Mouse (Mus musculus): ENCODE measurements around the gene Mdh1. TPM values are rescaled to one million over a fixed set of nuclear protein-coding genes. Genes with fewer than 3 reads are reported as not detected.
"Not testable (repeated sequence)": the region's sequence is repeated elsewhere in the genome, so short reads cannot be mapped to it uniquely, and the experiment has no call there.

Gene Mdh1
- total RNA-seq, 2 experiments from 2014 or later, result 715 to 809 TPM

DNA sequence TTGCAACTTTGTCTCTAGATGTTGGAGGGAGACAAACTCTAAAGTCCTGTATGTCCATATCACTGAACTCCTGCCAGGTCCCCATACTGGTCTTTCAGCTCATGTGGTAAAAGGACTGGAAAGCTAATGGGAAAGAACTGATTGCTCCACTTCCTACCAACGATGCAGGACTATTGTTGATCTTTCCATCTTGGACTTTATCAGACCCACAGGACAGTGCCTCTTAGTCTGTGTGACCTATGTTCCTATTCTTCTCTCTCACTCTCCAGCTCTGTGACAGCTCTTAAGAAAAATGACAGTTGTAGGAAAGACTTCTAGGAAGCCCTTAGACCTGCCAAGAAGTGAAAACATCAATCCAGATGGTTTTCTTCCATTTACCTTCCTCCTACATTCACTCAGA lies 25.5 kb downstream of the Mdh1 start:
- DNase-seq (ENCODE audit: low spot score), result no peak

DNA sequence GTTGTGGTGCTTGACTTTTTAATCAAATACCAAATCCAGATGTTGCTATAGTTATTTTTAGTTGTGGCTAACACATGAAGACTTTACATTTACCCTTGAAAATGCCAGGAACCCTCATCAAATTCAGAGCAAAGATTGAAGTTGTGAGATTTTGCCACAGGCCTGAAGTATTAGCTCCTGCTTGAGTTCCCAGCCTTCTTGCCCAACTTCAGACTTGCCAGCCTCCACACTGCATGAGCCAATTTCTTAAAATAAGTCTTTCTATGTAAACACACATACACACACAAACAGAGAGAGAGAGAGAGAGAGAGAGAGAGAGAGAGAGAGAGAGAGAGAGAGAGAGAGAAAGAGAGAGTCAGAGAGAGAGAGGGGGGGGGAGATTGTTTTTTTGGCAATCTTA lies 26.2 kb downstream of the Mdh1 start:
- DNase-seq (ENCODE audit: low spot score), result no peak

DNA sequence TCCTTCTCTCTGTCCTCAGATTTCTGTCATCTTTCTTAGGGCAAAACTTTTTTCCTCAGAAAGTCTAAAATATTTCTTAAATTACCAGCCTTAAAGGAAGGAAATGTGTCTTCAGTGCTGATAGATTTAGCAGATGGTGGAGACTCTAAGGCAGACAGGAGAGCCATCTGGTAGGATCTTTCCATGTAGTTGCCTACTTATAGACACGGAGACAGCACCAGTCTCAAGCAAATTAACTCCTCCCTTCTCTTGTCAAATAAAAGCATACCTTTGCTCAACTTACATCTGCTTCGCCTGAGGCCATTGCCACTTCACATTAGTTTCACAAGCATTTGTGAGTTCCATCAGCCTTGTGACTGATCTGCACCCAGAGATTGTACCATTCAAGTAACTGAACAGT lies 27.1 kb downstream of the Mdh1 start:
- no peak for DNase-seq (ENCODE audit: low spot score)

DNA sequence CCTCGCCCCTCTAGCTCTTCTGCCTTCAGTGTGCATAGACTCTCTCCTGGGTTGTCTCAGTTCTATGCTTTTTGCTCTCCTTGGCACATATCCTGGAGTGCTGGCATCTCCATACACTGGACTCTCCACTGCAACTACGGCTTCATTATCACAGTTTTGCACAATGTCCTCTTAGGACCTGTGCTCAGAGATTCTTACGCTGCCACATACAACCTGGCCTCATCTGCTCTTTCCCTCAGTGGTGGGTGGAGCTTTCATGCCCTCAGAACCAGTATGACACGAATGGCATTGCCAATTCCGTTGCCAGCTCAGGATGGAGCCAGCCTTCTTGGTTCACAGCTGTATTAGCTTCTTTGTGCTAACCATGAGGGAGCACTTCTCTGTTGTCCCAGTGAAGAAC lies 29.4 kb downstream of the Mdh1 start:
- no peak for DNase-seq (ENCODE audit: low spot score)

DNA sequence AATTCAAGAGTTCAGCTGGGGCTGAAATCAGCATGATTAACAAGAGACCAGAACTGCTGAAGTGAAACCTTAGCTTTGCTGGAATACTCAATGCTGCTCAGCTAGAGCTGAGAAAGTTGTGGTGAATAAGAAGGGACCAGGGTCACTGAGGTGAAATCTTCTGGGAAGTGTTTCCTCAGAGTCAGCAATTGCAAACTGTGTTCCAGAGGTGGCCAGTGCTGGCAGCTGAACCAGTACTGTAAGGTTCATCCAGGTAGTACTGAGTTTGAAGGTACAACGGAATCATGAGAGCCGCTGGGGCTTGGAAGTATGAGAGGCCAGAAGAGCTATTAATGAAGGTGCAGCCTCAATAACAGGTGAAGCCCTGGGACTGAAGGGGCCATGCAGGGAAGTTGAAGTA lies 31.5 kb downstream of the Mdh1 start:
- no peak for DNase-seq (ENCODE audit: low spot score)

DNA sequence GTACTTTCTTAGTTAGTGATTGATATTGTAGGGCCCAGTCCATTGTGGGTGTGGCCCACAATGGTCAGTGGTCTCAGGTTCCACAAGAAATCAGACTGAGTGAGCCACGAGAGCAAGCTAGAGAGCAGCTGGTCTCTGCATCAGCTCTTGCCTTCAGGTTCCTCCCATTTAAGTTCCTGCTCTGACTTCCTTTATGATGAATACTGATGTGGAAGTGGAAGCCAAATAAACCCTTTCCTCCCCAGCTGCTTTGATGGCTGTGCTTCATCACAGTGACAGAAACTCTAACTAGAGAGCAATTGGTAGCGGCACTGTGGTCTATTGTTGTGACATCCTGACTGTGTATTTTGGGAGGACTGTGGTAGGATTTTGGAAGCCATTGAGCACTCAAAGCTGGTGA lies 32.1 kb downstream of the Mdh1 start:
- no peak for DNase-seq (ENCODE audit: low spot score)

DNA sequence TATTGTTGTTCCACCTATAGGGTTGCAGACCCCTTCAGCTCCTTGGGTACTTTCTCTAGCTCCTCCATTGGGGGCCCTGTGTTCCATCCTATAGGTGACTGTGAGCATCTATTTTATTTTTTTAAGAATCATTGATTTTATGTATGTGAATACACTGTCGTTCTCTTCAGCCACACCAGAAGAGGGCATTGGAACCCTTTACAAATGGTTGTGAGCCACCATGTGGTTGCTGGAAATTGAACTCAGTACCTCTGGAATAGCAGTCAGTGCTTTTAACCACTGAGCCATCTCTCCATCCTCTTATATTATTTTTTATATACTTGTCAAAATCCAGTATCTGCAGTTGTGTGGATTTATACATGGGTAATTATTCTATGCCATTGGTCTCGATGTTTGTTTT lies 41.3 kb downstream of the Mdh1 start:
- not testable (repeated sequence) for DNase-seq (ENCODE audit: low spot score)

DNA sequence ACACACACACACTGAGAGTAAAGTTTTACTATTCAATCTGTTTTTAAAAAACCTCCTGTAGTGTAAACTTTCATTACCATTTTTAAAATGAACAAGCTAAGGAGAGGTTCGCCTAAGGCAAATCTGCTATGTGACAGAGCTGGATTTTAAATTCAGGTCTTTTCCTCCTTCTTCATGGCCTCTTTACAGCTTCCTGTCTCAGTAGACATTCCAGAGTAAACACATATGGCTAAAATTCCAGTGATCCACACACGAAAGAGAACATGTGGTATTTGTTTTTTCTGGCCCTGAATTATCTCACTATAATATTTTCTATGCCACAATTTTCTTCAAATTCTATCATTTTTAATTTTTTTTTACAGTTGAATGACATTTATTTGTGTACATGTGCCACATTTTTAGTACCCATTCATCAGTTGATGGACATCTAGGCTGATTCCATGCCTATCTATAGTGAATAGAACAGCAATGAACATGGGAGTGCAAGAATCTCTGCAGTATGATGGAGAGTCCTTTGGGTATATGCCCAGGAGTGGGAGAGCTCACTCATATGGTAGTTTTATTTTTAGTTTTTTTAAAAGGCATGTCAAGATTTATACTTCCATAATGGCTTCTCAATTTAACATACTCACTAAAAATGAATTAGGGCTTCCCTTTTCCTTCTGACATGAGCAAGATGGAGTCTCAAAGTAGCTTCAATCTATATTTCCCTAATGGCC lies 43.3 kb downstream of the Mdh1 start:
- no peak for DNase-seq (ENCODE audit: low spot score)

DNA sequence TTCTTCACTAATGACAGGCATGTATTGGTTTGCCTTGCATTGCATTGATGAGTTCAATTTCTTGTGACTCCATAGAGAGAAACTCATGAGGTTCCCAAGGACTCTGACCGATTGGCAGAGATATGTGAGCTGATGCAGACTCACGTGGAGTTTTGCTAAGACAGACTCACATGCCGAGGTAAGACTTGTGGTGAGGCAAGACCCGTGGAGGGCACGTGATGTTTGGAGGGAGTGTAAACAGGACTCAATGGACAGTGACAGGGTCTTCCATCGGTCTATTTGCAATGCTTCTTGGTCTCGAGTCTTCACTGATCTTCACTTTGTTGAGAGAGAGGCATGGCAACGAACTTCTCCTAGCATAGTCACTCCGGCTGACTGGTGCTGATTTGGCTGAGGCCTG lies 54.4 kb downstream of the Mdh1 start:
- no peak for DNase-seq (ENCODE audit: low spot score)

DNA sequence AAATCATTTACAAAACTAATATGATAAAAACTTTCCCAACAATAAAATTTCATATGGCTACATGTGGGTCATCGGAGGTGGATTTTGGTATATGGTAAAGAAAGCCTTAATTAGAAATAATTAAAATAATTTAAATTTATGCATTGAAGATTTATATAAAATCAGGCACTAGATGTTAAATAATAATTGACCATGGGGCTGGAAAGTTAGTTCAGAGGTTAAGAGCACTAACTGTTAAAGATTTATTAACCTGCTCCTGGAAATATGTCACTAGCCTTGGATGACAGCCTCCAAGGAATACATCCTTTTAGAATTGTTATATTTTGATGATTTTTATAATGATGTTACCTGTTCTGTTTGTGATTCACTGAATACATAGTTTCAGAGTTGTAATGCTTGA lies 55.8 kb downstream of the Mdh1 start:
- DNase-seq (ENCODE audit: low spot score), result not testable (repeated sequence)

DNA sequence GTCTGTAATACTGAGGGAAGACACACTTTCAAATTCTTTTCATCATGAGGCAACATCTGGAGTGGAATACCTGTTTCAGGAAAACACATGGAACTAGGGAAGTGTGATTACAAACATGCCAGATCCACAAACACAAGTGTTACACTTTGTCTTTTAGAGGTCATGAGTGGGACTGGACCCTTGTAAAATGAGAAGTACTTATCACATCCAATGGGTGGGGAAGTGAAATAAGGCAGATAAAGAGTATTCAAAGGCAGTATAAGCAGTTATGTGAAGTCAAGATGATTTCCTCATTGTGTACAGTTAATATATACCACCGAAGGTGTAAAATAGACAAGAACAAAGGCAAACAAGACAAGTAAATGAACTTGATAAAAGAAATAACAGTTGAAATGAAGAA lies 61.6 kb downstream of the Mdh1 start:
- not testable (repeated sequence) for DNase-seq (ENCODE audit: low spot score)

DNA sequence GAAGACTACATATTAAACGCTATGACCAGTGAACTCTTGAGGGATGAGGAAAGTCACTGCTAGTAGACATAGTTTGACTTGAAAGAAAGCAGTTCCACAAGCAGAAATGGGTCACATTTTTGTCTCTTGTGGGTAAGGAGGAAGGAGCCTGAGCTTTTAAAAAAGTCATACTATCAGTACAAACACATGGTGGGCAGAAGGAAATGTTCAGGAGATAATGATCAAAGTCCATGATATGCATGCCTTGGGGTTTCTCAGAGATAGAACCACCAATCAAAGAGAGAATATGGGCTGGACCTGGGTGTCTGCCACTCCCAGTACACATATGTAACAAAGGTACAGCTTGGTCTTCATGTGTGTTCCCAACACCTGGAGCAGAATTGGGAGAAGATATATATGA lies 63.5 kb downstream of the Mdh1 start:
- not testable (repeated sequence) for DNase-seq (ENCODE audit: low spot score)

DNA sequence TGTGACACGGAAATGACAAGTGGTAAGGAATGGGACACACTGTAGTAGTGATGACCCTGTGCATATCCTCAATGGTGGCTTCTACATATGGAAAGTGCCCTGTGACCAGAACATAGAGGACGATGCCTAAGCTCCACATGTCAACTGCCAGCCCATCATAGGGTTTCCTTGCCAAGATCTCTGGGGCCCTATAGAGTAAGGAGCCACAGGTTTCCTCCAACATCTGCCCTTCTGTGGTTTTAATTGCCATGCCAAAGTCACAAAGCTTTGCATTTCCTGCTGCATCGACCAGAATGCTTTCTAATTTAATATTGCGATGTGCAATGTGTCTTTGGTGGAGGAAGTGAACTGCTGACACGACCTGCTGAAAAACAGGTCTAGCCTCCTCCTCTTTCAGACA lies 65.1 kb downstream of the Mdh1 start:
- DNase-seq (ENCODE audit: low spot score), result not testable (repeated sequence)

Small RNA genes lying within 50 kb of the gene (microRNA-seq; reads per million reads assigned to microRNA genes)
- not detected for gene Gm22990

Other genes starting within 250 kb of the Mdh1 start
- 100 to 1,000 TPM; 488 to 583 TPM for gene Ugp2, start 201.2 kb downstream of the Mdh1 start, total RNA-seq (2021)
- gene Wdpcp, start 132 bp downstream of the Mdh1 start, total RNA-seq (2021), result 1 to 10 TPM; 2.4 TPM